Mouse (Mus musculus) CD4-positive, CD25-positive, alpha-beta regulatory T cell, adult 4 months (primary cell): ENCODE measurements around the gene Ndel1. TPM values are rescaled to one million over a fixed set of nuclear protein-coding genes. Genes with fewer than 3 reads are reported as not detected.
A peak's percentile ranks its signal among the peaks of the same experiment; 100 is the strongest.

Source experiments
- ATAC-seq: one replicate; pipeline ENCODE4 v1.8.0; 2017
- polyA plus RNA-seq, 2 experiments: library from polyadenylated mRNA; unstranded; fragments of 100-300 nt; shearing (Covaris generic); gene quantifications; one replicate each; pipeline ENCODE4 v1.2.1; 2017

Ndel1 gene
- 10 to 100 TPM; 29.6 to 33.9 TPM for polyA plus RNA-seq

- ATAC-seq, result no peak
These were observed at the start of gene Ndel1 for GRCm38 (mm10) chr11:68871748-68872147. TSS of gene Ndel1 (minus strand) at chr11:68871858.

- ATAC-seq, result no peak
These were observed 42.9 kb upstream of the Ndel1 start for GRCm38 (mm10) chr11:68914566-68914965.

GRCm38 (mm10) chr11:68911531-68912177 lies 40.0 kb upstream of the Ndel1 start:
- ATAC-seq, result no peak

GRCm38 (mm10) chr11:68908846-68909503 lies 37.3 kb upstream of the Ndel1 start:
- no peak for ATAC-seq

GRCm38 (mm10) chr11:68907251-68907650 lies 35.6 kb upstream of the Ndel1 start:
- no peak for ATAC-seq

- no peak for ATAC-seq
These were observed 34.8 kb upstream of the Ndel1 start for GRCm38 (mm10) chr11:68906461-68906790.

- ATAC-seq, result no peak
These were observed 34.2 kb upstream of the Ndel1 start for GRCm38 (mm10) chr11:68905665-68906460.

- no peak for ATAC-seq
These were observed 33.5 kb upstream of the Ndel1 start for GRCm38 (mm10) chr11:68905138-68905531.

GRCm38 (mm10) chr11:68904375-68905137 lies 32.9 kb upstream of the Ndel1 start:
- no peak for ATAC-seq

GRCm38 (mm10) chr11:68903775-68904174 lies 32.1 kb upstream of the Ndel1 start:
- ATAC-seq, result no peak

GRCm38 (mm10) chr11:68902823-68903222 lies 31.2 kb upstream of the Ndel1 start:
- ATAC-seq, result no peak

- ATAC-seq, result no peak
These were observed 30.7 kb upstream of the Ndel1 start for GRCm38 (mm10) chr11:68902367-68902766.

- ATAC-seq, result no peak
These were observed 30.3 kb upstream of the Ndel1 start for GRCm38 (mm10) chr11:68902047-68902364.

GRCm38 (mm10) chr11:68901351-68902046 lies 29.8 kb upstream of the Ndel1 start, which contains the start of gene Rpl26:
TSS of gene Rpl26 (plus strand) at chr11:68901583.
- ATAC-seq, result peak; percentile 90

GRCm38 (mm10) chr11:68900519-68901350 lies 29.1 kb upstream of the Ndel1 start:
- ATAC-seq, result no peak

GRCm38 (mm10) chr11:68899815-68900214 lies 28.2 kb upstream of the Ndel1 start:
- ATAC-seq, result no peak

GRCm38 (mm10) chr11:68898790-68899189 lies 27.1 kb upstream of the Ndel1 start:
- no peak for ATAC-seq

GRCm38 (mm10) chr11:68897838-68898237 lies 26.2 kb upstream of the Ndel1 start:
- ATAC-seq, result no peak

GRCm38 (mm10) chr11:68897120-68897519 lies 25.5 kb upstream of the Ndel1 start:
- ATAC-seq, result no peak

GRCm38 (mm10) chr11:68896247-68896646 lies 24.6 kb upstream of the Ndel1 start:
- no peak for ATAC-seq

- no peak for ATAC-seq
These were observed 22.3 kb upstream of the Ndel1 start for GRCm38 (mm10) chr11:68893911-68894464.
